ENCODE assay signal across 14 mouse cellular contexts in genomic region chr6:29837579-29837978, GRCm38 (mm10).
"Had no signal": no experiment of that assay in that cellular context is flagged by ENCODE, and none has a peak within 500 bp of the region (broad histone marks: within the 10 kb centered on the region; RNA-seq: fewer than 3 reads in every experiment).

No protein-coding gene starts in this region.

- ATAC-seq: hindbrain, postnatal 0 days; intestine, embryonic 15.5 days; intestine, postnatal 0 days had no signal

- DNase-seq: gastrocnemius, postnatal 14 days; gastrocnemius, postnatal 36 days; heart, adult 18-20 months; heart, postnatal 14 days; heart, postnatal 36 days; kidney, adult 18-20 months; kidney, adult 8-10 months; kidney, postnatal 10 days; kidney, postnatal 25 days; kidney, postnatal 4 days; liver had no signal
